Mouse (Mus musculus): Measurements from ENCODE around the gene Best1.

Best1 gene

DNA sequence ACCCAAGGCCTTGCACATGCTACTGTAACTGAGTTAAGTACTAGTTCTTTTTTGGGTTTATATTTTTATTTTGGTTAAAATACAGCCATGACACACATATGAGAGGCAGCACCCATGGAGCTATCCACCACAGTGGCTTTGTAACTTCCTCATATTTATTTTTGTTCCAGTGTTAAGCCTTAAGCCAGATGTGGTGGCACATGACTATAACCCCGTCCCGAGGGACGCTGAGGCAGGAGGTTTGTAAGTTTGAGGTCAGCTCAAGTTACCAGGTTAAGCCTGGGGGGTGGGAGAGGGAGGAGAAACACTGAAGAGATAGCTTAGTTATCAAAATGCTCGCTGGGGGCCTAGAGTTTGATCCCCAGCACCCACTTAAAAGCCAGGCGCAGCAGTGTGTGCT lies 64.9 kb downstream of the Best1 start:
- DNase-seq (ENCODE audit: low read depth, low spot score) = no peak
